Mouse (Mus musculus) heart, adult 18-20 months (tissue): ENCODE results near the gene Il25. TPM values are rescaled to one million over a fixed set of nuclear protein-coding genes. Genes with fewer than 3 reads are reported as not detected.

ENCODE experiments used
- microRNA-seq, 2 experiments: library from miRNA; unstranded; fragments of <30 nt; microRNA quantifications; one replicate each; pipeline ENCODE4 v1.2.0; 2022
- total RNA-seq, 2 experiments: library from RNA; stranded (reverse); gene quantifications; 2 replicates each; pipeline ENCODE4 v1.2.3; 2021

Il25 gene
- total RNA-seq, 2 experiments from 2014 or later = not detected

Small RNAs within 50 kb of the gene (microRNA-seq; reads per million reads assigned to microRNA genes)
- gene Mir208a (1,739 to 13,063 reads per million in 2 experiments), gene Mir208b (23.9 to 165 reads per million in 2 experiments)

Other genes starting within 250 kb of the Il25 start
- gene 1700123O20Rik, start 246.5 kb upstream of the Il25 start, total RNA-seq = 10 to 100 TPM; 15.4 to 15.5 TPM
- 10 to 100 TPM; 64.7 to 81.3 TPM for gene Acin1, start 245.8 kb upstream of the Il25 start, total RNA-seq
- not detected for gene Gm29776, start 233.9 kb upstream of the Il25 start, total RNA-seq
- gene Cebpe, start 220.5 kb upstream of the Il25 start, total RNA-seq = not detected
- 1 to 10 TPM; 3.1 to 3.3 TPM for gene Slc7a8, start 150.7 kb upstream of the Il25 start, total RNA-seq
- under 1 TPM; 0.36 to 0.57 TPM for gene Rnf212b, start 118.6 kb upstream of the Il25 start, total RNA-seq
- 1 to 10 TPM; 4.7 to 5.5 TPM for gene Homez, start 61.7 kb upstream of the Il25 start, total RNA-seq
- gene Ppp1r3e, start 55.1 kb upstream of the Il25 start, total RNA-seq = 1 to 10 TPM; 3.3 to 3.4 TPM
- 10 to 100 TPM; 42.4 to 44.1 TPM for gene Bcl2l2, start 49.3 kb upstream of the Il25 start, total RNA-seq
- gene Gm20521, start 49.3 kb upstream of the Il25 start, total RNA-seq = 1 to 10 TPM; 6.6 to 9.0 TPM
- 10 to 100 TPM; 39.1 to 46.9 TPM for gene Pabpn1, start 40.2 kb upstream of the Il25 start, total RNA-seq
- 1 to 10 TPM; 1.9 to 2.5 TPM for gene Slc22a17, start 19.6 kb upstream of the Il25 start, total RNA-seq
- gene Efs, start 6.6 kb upstream of the Il25 start, total RNA-seq = 1 to 10 TPM; 1.7 to 2.0 TPM
- gene Cmtm5, start 3.6 kb downstream of the Il25 start, total RNA-seq = under 1 TPM in 1 of 2 experiments, not detected in 1; 0.44 TPM
- over 10,000 TPM; 21,244 to 21,975 TPM for gene Myh6, start 34.2 kb downstream of the Il25 start, total RNA-seq
- not detected for gene Gm17428, start 44.2 kb downstream of the Il25 start, total RNA-seq
- gene Myh7, start 61.9 kb downstream of the Il25 start, total RNA-seq = 1,000 to 10,000 TPM; 1,849 to 2,242 TPM
- gene Ngdn, start 82.8 kb downstream of the Il25 start, total RNA-seq = 10 to 100 TPM; 27.7 to 31.1 TPM
- 1 to 10 TPM; 4.5 to 5.0 TPM for gene Zfhx2, start 159.6 kb downstream of the Il25 start, total RNA-seq
- gene Thtpa, start 162.1 kb downstream of the Il25 start, total RNA-seq = 10 to 100 TPM; 11.3 to 12.9 TPM
- gene Ap1g2, start 173.9 kb downstream of the Il25 start, total RNA-seq = 1 to 10 TPM; 3.3 to 8.3 TPM
- gene Jph4, start 184.2 kb downstream of the Il25 start, total RNA-seq = under 1 TPM in 1 of 2 experiments, not detected in 1; 0.08 TPM